Mouse (Mus musculus): ENCODE measurements around the gene Agbl5. TPM values are rescaled to one million over a fixed set of nuclear protein-coding genes. Genes with fewer than 3 reads are reported as not detected.

Gene Agbl5
- polyA plus RNA-seq, 1 experiment from 2014 or later = 37.3 TPM

GRCm38 (mm10) chr5:30889088-30889754 is 727 bp downstream of the Agbl5 start:
- peak; percentile 15; the same call in 1 of the 2 replicates for ATAC-seq (replicated peaks; ENCODE audit: low FRiP score)
- Histone ChIP-seq H3K27me3 (ENCODE audit: control insufficient read depth, insufficient read depth, low read length) (no peaks in the 10 kb centered on the region), H3K9me3 (ENCODE audit: control insufficient read depth, low read length) (no peaks in the 10 kb centered on the region), H3K4me2 (ENCODE audit: low read depth, low read length, severe bottlenecking) (peak overlapping the region; percentile 85), H3K4me1 (replicated peaks; ENCODE audit: control insufficient read depth, insufficient read depth, low read length) (peaks cover 3% of the 10 kb centered on the region; the same call in 1 of the 2 replicates), H3K36me3 (ENCODE audit: control insufficient read depth, insufficient read depth, low read length) (peaks cover 12% of the 10 kb centered on the region; the same call in 1 of the 2 replicates), H3K4me3 (ENCODE audit: low read depth, low read length) (peak overlapping the region; percentile 82), H3K27ac (ENCODE audit: low read depth, low read length) (peak overlapping the region; percentile 93), H3K9ac (ENCODE audit: low read length) (peak overlapping the region; percentile 91)
- WGBS = 1% methylated on average over 38 of the region's 42 CpGs
- peak; percentile 89 for DNase-seq (ENCODE audit: low spot score)

- Histone ChIP-seq H3K4me2 (ENCODE audit: low read depth, low read length, severe bottlenecking) (peak overlapping the region; percentile 85; the same call in 1 of the 2 replicates), H3K36me3 (ENCODE audit: control insufficient read depth, insufficient read depth, low read length) (peaks cover 15% of the 10 kb centered on the region; the same call in 1 of the 2 replicates), H3K9me3 (ENCODE audit: control insufficient read depth, low read length) (no peaks in the 10 kb centered on the region), H3K9ac (ENCODE audit: low read length) (peak overlapping the region; percentile 91), H3K27ac (ENCODE audit: low read depth, low read length) (no peak overlapping the region), H3K4me3 (ENCODE audit: low read depth, low read length) (no peak overlapping the region), H3K27me3 (ENCODE audit: control insufficient read depth, insufficient read depth, low read length) (no peaks in the 10 kb centered on the region), H3K4me1 (replicated peaks; ENCODE audit: control insufficient read depth, insufficient read depth, low read length) (peaks cover 3% of the 10 kb centered on the region; the same call in 1 of the 2 replicates)
- ATAC-seq (replicated peaks; ENCODE audit: low FRiP score) (no peak), DNase-seq (ENCODE audit: low spot score) (no peak)
- 90% methylated on average over 7 of the region's 7 CpGs for WGBS
Observed at GRCm38 (mm10) chr5:30890375-30890774, 1.9 kb downstream of the Agbl5 start.

- H3K4me3 ChIP-seq (ENCODE audit: low read depth, low read length) = no peak overlapping the region
- H3K9ac ChIP-seq (ENCODE audit: low read length) = no peak overlapping the region
- peaks cover 3% of the 10 kb centered on the region; the same call in 1 of the 2 replicates for H3K4me1 ChIP-seq (replicated peaks; ENCODE audit: control insufficient read depth, insufficient read depth, low read length)
- H3K27ac ChIP-seq (ENCODE audit: low read depth, low read length) = no peak overlapping the region
- 96% methylated on average over 5 of the region's 5 CpGs for WGBS
- no peaks in the 10 kb centered on the region for H3K27me3 ChIP-seq (ENCODE audit: control insufficient read depth, insufficient read depth, low read length)
- no peaks in the 10 kb centered on the region for H3K9me3 ChIP-seq (ENCODE audit: control insufficient read depth, low read length)
- DNase-seq (ENCODE audit: low spot score) (no peak), ATAC-seq (replicated peaks; ENCODE audit: low FRiP score) (no peak)
- H3K4me2 ChIP-seq (ENCODE audit: low read depth, low read length, severe bottlenecking) = no peak overlapping the region
- peaks cover 4% of the 10 kb centered on the region for H3K36me3 ChIP-seq (ENCODE audit: control insufficient read depth, insufficient read depth, low read length)
Observed at GRCm38 (mm10) chr5:30901860-30902259, 13.4 kb downstream of the Agbl5 start.

DNA sequence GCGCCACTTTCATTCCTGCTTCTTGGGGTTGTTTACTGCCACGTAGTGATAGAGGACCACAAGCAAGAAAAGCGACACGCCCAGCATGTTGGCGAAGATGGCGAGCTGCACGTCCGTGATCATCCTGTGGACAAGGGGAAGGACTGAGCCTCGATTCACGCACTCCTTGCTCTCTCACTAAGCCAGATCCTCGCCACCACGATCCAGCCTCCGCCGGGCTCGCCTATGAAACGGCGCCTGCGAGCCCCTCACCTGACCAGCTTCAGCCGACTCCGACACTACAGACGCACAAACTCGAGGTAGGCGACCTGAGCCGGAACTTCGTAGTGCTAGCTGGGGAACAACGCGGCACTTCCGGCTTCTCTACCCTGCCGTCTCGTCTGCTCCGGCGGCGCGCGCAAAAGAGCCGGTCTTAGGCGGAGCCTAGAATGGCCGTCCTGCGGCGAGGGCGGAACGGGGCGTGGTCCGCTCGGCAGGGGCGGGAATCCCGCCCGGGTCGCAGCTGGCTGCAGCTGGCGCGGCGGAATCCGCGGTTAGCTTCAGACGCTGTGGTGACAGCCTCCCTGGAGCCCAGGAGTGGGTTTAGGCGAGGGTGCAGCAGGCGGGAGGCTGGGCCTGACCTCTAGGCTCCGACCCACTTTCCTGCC is 19.0 kb downstream of the Agbl5 start, which contains the start of gene Ost4:
Gene Ost4 (minus strand): TSS at position 376 of the 647 bp plus-strand sequence.
- peaks cover 5% of the 10 kb centered on the region; the same call in 1 of the 2 replicates for H3K4me1 ChIP-seq (replicated peaks; ENCODE audit: control insufficient read depth, insufficient read depth, low read length)
- peaks cover 4% of the 10 kb centered on the region for H3K36me3 ChIP-seq (ENCODE audit: control insufficient read depth, insufficient read depth, low read length)

DNA sequence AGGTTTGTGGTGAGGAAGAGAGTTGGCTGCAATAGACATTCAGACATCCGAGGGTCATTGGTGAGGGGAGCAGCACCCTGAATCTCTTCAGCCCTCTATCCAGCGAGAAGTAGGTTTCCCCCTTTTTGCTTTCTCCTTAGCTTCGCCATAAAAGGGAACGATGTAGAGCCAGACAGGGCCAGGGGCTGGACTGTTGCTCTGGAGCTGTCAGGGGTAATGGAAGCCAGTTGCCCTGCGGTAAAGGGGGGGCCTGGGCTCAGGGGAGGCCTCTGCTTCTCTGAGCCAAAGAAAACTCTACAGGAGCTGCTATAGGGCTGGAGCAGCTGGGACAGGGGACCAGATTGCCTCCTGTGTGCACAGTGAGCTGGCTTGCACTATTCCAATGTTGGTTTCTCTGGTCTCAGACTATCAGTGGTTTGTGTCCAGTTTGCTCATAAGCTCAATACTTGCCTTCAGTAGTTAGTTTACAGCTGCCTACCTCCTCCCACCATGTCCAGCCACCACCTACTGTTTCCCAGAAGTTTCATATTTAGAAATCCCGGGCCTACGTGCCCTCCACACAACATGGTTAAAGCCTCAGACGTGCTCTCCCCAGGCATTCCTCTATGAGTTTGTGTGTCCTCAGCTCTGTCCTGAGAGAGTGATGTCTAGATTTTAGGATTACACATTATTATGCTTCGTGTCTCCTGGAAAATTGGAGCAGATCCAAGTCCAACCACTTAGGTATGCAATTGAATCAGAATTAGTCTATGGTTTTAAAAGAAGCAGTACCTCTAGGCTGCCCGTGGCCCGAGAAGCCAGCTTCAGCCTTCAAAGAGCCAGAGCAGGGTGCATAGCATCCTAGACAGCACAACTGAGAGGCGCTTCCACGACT is 20.2 kb downstream of the Agbl5 start:
- DNase-seq (ENCODE audit: low spot score) (peak; percentile 56), ATAC-seq (replicated peaks; ENCODE audit: low FRiP score) (no peak)
- Histone ChIP-seq H3K27ac (ENCODE audit: low read depth, low read length) (no peak overlapping the region; the same call in 1 of the 2 replicates), H3K4me1 (replicated peaks; ENCODE audit: control insufficient read depth, insufficient read depth, low read length) (peaks cover 8% of the 10 kb centered on the region; the same call in 1 of the 2 replicates), H3K27me3 (ENCODE audit: control insufficient read depth, insufficient read depth, low read length) (0 out of 2 replicates have a peak, but pooled peaks cover 2% of the 10 kb centered on the region), H3K36me3 (ENCODE audit: control insufficient read depth, insufficient read depth, low read length) (peaks cover 4% of the 10 kb centered on the region), H3K4me2 (ENCODE audit: low read depth, low read length, severe bottlenecking) (peak overlapping the region; percentile 89), H3K9me3 (ENCODE audit: control insufficient read depth, low read length) (no peaks in the 10 kb centered on the region), H3K4me3 (ENCODE audit: low read depth, low read length) (peak overlapping the region; percentile 70; the same call in 1 of the 2 replicates), H3K9ac (ENCODE audit: low read length) (peak overlapping the region; percentile 64)
- 53% methylated on average over 13 of the region's 13 CpGs for WGBS

More for the DNA sequence above, 19.0 kb downstream of the Agbl5 start, which contains the start of gene Ost4:
- H3K9ac ChIP-seq (ENCODE audit: low read length) = peak within 1 kb of the TSS; percentile 64
- 0 out of 2 replicates have a peak, but pooled peaks cover 2% of the 10 kb centered on the region for H3K27me3 ChIP-seq (ENCODE audit: control insufficient read depth, insufficient read depth, low read length)
- ATAC-seq (replicated peaks; ENCODE audit: low FRiP score) = peak; percentile 97
- H3K9me3 ChIP-seq (ENCODE audit: control insufficient read depth, low read length) = no peaks in the 10 kb centered on the region
- peak within 1 kb of the TSS; percentile 70 for H3K4me3 ChIP-seq (ENCODE audit: low read depth, low read length)
- under 1% methylated on average over 58 of the region's 58 CpGs for WGBS
- peak within 1 kb of the TSS; percentile 89 for H3K4me2 ChIP-seq (ENCODE audit: low read depth, low read length, severe bottlenecking)
- DNase-seq (ENCODE audit: low spot score) = peak; percentile 96
- H3K27ac ChIP-seq (ENCODE audit: low read depth, low read length) = peak within 1 kb of the TSS; percentile 55

- no peak overlapping the region for H3K4me3 ChIP-seq (ENCODE audit: low read depth, low read length)
- no peak overlapping the region for H3K27ac ChIP-seq (ENCODE audit: low read depth, low read length)
Observed at GRCm38 (mm10) chr5:30909300-30909659, 20.8 kb downstream of the Agbl5 start.

DNA sequence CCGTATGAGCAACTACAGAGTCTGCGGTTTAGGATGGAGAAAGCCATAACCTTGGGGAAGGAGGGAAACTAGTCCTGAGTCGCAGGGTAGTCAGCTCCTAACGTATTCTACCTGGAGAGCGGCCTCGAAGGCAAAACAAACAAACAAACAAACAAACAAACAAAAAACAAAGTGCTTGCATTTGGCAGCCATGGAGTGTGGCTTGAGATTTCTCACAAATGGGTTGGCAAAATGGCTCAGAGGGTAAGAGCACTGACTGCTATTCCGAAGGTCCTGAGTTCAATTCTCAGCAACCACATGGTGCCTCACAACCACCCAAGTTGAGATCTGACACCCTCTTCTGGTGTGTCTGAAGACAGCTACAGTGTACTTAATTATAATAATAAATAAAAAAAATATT is 21.4 kb downstream of the Agbl5 start:
- Histone ChIP-seq H3K36me3 (ENCODE audit: control insufficient read depth, insufficient read depth, low read length) (peaks cover 2% of the 10 kb centered on the region; the same call in 1 of the 2 replicates), H3K27ac (ENCODE audit: low read depth, low read length) (no peak overlapping the region), H3K27me3 (ENCODE audit: control insufficient read depth, insufficient read depth, low read length) (0 out of 2 replicates have a peak, but pooled peaks cover 2% of the 10 kb centered on the region), H3K4me3 (ENCODE audit: low read depth, low read length) (no peak overlapping the region), H3K9ac (ENCODE audit: low read length) (no peak overlapping the region), H3K9me3 (ENCODE audit: control insufficient read depth, low read length) (no peaks in the 10 kb centered on the region), H3K4me1 (replicated peaks; ENCODE audit: control insufficient read depth, insufficient read depth, low read length) (peaks cover 11% of the 10 kb centered on the region; the same call in 1 of the 2 replicates), H3K4me2 (ENCODE audit: low read depth, low read length, severe bottlenecking) (no peak overlapping the region)
- WGBS = 87% methylated on average over 7 of the region's 7 CpGs
- ATAC-seq (replicated peaks; ENCODE audit: low FRiP score) (no peak), DNase-seq (ENCODE audit: low spot score) (no peak)

More at GRCm38 (mm10) chr5:30909300-30909659, 20.8 kb downstream of the Agbl5 start:
- H3K4me2 ChIP-seq (ENCODE audit: low read depth, low read length, severe bottlenecking) = no peak overlapping the region
- 0 out of 2 replicates have a peak, but pooled peaks cover 2% of the 10 kb centered on the region for H3K27me3 ChIP-seq (ENCODE audit: control insufficient read depth, insufficient read depth, low read length)
- no peaks in the 10 kb centered on the region for H3K9me3 ChIP-seq (ENCODE audit: control insufficient read depth, low read length)
- H3K36me3 ChIP-seq (ENCODE audit: control insufficient read depth, insufficient read depth, low read length) = peaks cover 4% of the 10 kb centered on the region; the same call in 1 of the 2 replicates
- H3K4me1 ChIP-seq (replicated peaks; ENCODE audit: control insufficient read depth, insufficient read depth, low read length) = peaks cover 11% of the 10 kb centered on the region; the same call in 1 of the 2 replicates
- 63% methylated on average over 7 of the region's 7 CpGs for WGBS
- no peak for ATAC-seq (replicated peaks; ENCODE audit: low FRiP score)
- no peak for DNase-seq (ENCODE audit: low spot score)
- no peak overlapping the region for H3K9ac ChIP-seq (ENCODE audit: low read length)

DNA sequence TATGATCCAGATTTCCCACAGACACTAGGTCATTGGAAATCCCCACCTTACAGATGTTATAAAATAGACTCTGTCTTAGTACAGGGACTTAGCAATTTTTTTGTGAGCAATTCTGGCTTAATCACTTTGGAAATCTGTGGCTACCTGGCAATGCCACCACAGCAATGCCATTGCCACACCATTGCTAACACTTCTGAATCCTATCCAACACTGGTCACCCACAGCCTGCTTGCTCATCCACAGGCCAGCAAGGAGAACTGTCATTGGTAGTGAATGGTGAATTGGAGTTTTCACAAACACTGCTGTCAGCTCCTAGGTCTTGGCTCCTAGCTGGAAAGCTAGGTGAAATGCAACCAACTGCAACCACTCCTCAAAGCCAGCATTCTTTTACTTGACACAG is 22.0 kb downstream of the Agbl5 start:
- H3K4me2 ChIP-seq (ENCODE audit: low read depth, low read length, severe bottlenecking) = no peak overlapping the region
- ATAC-seq (replicated peaks; ENCODE audit: low FRiP score) = no peak
- H3K36me3 ChIP-seq (ENCODE audit: control insufficient read depth, insufficient read depth, low read length) = no peaks in the 10 kb centered on the region
- H3K27me3 ChIP-seq (ENCODE audit: control insufficient read depth, insufficient read depth, low read length) = 0 out of 2 replicates have a peak, but pooled peaks cover 2% of the 10 kb centered on the region
- no peak overlapping the region for H3K27ac ChIP-seq (ENCODE audit: low read depth, low read length)
- H3K4me1 ChIP-seq (replicated peaks; ENCODE audit: control insufficient read depth, insufficient read depth, low read length) = peaks cover 12% of the 10 kb centered on the region; the same call in 1 of the 2 replicates
- no peaks in the 10 kb centered on the region for H3K9me3 ChIP-seq (ENCODE audit: control insufficient read depth, low read length)
- no peak overlapping the region for H3K4me3 ChIP-seq (ENCODE audit: low read depth, low read length)
- DNase-seq (ENCODE audit: low spot score) = no peak
- no peak overlapping the region for H3K9ac ChIP-seq (ENCODE audit: low read length)
